Mouse (Mus musculus): ENCODE data around the gene Smg8. TPM values are rescaled to one million over a fixed set of nuclear protein-coding genes. Genes with fewer than 3 reads are reported as not detected.

Gene Smg8
- polyA plus RNA-seq, 1 experiment from 2014 or later: 31.8 TPM

MicroRNAs encoded within 50 kb of the gene (microRNA counts, 519-probe panel; counts per million panel counts)
- 6,099 counts per million, percentile 94 among the panel's probes with 10 or more counts for microRNA mmu-miR-301a

Small RNAs within 50 kb of the gene (microRNA-seq; reads per million reads assigned to microRNA genes)
- gene Mir301: 1,151 reads per million, percentile 76 among the genes with 10 or more reads in this experiment

Other genes with a start within 250 kb of the Smg8 start
- 3.0 and 5.5 TPM in 2 replicates for gene Ypel2, start 93.1 kb downstream of the Smg8 start, polyA plus RNA-seq (2016; fragmentation: Nextera tagmentation; extraction: Ambion mirVana)
- gene Gdpd1, start 12.7 kb downstream of the Smg8 start, polyA plus RNA-seq (2016; fragmentation: Nextera tagmentation; extraction: Ambion mirVana): 16.6 and 25.9 TPM in 2 replicates
- 14.7 and 15.7 TPM in 2 replicates for gene Prr11, start 21.9 kb upstream of the Smg8 start, polyA plus RNA-seq (2016; fragmentation: Nextera tagmentation; extraction: Ambion mirVana)
- gene Ska2, start 22.5 kb upstream of the Smg8 start, polyA plus RNA-seq (2016; fragmentation: Nextera tagmentation; extraction: Ambion mirVana): 90.1 and 113 TPM in 2 replicates
- 42.7 and 46.5 TPM in 2 replicates for gene Trim37, start 40.3 kb upstream of the Smg8 start, polyA plus RNA-seq (2016; fragmentation: Nextera tagmentation; extraction: Ambion mirVana)

Measured in limb, embryonic 10.5 days (tissue).